Mouse (Mus musculus) Patski (cell line): ENCODE results near the gene Fam187a. TPM values are rescaled to one million over a fixed set of nuclear protein-coding genes. Genes with fewer than 3 reads are reported as not detected.
A peak's percentile ranks its signal among the peaks of the same experiment; 100 is the strongest.

ENCODE experiments used
- ATAC-seq: fragments of 100-300 bp; one replicate; pipeline ENCODE4 v1.8.0; 2021
- CTCF ChIA-PET: fragments of 350-600 bp; sonication (Branson Sonifier 250); formaldehyde crosslinking; loops from one replicate; lab custom pipeline; 2022; ENCODE audit warnings: inconsistent platforms; lab: Charles Lee
- POLR2A ChIA-PET: fragments of 350-600 bp; sonication (Branson Sonifier 250); formaldehyde crosslinking; loops from one replicate; lab custom pipeline; 2022; ENCODE audit warnings: antibody characterized with exemption, inconsistent platforms; lab: Charles Lee
- DNase-seq: peaks from one replicate; pipeline ENCODE4 v3.0.0-alpha.2; 2011; ENCODE audit warnings: low read depth, low spot score
- H3K27me3 ChIP-seq: fragments of 371-371 bp; one replicate; pipeline ENCODE4 v1.5.1; 2021
- CTCF ChIP-seq: fragments of 100-300 bp; IDR thresholded peaks from one replicate; pipeline ENCODE4 v1.5.1; 2021
- in situ Hi-C: fragments of 300-500 bp; cut with MboI; formaldehyde crosslinking; loops from 3 replicates; pipeline ENCODE4 v1.11.1; 2018; ENCODE audit warnings: low pct_unique_long_range_greater_than_20kb, mixed read lengths
- polyA plus RNA-seq: library from polyadenylated mRNA; unstranded; gene quantifications from one replicate; pipeline ENCODE4 v1.2.3, GENCODE M21; 2021

Gene Fam187a
- polyA plus RNA-seq, 1 experiment from 2014 or later, result 0.26 TPM

DNA sequence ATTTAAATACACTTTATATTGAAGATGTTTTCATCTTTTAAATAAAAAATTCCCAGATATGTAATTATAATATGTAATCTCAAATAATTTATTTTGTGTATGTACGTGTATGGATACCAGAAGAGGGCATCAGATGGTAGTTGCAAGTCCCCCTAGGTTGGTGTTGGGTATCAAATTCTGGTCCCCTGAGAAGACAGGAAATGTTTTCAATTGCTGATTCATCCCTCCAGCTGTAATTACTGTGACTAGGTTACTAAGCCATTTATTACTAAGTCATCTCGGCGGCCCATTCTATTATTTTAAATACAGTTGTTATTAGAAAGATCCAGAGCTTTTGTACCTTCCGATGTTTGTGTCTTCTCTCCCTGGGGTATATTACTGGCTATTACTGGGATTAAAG lies 33.1 kb downstream of the Fam187a start:
- DNase-seq (no peak), ATAC-seq (no peak)
- POLR2A ChIA-PET, result no interaction called here
- CTCF ChIA-PET, result interaction anchor here (1.0 to 1.3 kb wide), 4 partner anchors 29 to 136 kb away, joined by 3 to 4 read pairs (median 4); no protein-coding TSS in a partner anchor
- TF ChIP-seq CTCF, result no peak
- in situ Hi-C loops, result no loop called here
- H3K27me3 ChIP-seq, result no peaks in the 10 kb centered on the region

DNA sequence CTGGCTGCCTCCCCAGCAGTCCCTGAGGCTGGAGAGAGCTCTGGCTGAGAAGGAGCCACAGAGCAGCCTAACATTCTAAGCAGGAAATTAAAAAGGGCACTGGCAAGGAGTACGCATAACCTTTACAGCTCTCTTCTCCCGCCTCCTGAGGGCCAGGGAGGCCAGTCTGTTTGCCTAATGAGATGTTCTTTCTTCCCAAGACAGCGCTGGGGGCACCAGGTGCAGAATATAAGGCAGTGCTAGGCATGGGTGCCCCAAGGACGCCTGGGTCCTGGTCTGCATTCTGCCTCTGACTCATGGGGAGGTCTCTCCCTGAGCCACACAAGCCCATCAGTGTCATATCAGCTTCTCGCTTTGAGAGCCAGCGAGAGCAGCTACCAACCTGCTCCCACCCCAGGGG lies 36.5 kb downstream of the Fam187a start:
- in situ Hi-C loops, result loop anchor here (5.0 kb wide), 1 partner anchor 66 kb away; no protein-coding TSS in a partner anchor
- DNase-seq, result no peak
- TF ChIP-seq CTCF, result no peak
- no peaks in the 10 kb centered on the region for H3K27me3 ChIP-seq
- ChIA-PET POLR2A (no interaction called here), CTCF (interaction anchor here (1.3 to 5.0 kb wide), 3 partner anchors 14 to 181 kb away, joined by 3 to 19 read pairs (median 4); partner anchors contain the start of gene Gfap)
- no peak for ATAC-seq

DNA sequence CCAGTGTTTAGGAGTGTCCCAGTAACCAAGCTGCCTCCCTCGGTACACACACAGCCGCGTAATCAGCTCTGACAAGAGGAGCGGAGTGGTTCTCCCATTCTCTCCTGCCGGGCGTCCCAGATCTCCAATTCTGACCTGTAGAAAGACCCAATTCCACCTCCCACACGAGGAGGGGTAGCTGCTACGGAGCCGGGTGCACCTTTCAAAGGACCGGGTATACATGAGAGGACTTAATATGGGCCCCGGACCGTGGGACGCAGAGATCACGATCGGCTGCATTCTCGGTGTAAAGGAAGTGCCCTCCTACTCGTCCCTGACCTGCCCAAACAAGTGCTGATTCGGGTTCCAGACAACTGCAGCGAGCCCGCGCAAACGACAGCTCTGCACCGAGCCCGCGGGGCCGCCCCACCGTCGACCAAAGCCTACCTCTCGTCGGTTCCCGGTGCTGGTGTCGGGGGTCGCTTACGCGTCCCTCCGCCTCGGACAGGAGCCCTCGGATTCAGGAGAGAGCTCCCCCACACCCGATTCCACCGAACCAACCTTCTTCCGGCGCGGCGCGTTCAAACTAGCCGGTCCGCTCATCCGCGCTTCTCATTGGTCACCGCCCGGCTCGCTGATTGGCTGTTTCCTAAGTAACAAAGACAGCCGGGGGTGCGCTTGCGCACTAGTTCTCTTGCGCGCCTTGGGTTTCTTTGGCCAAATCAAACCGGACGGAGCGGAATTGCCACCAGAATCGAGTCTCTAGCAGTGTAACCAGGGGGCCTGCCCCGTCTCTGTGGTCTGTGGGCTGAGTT lies 39.8 kb downstream of the Fam187a start, which contains the start of gene Kif18b:
Gene Kif18b (minus strand): TSS at position 568 of the 794 bp plus-strand sequence.
- no peaks in the 10 kb centered on the region for H3K27me3 ChIP-seq
- ChIA-PET CTCF (interaction anchor here (1.1 to 5.0 kb wide), 4 partner anchors 11 to 38 kb away, joined by 3 to 19 read pairs (median 10); partner anchors contain the start of gene Gfap), POLR2A (interaction anchor here (1.1 kb wide), 1 partner anchor 10 kb away, joined by 3 read pairs; no protein-coding TSS in a partner anchor)
- peak; percentile 71 for ATAC-seq
- DNase-seq, result peak; percentile 75
- no peak for TF ChIP-seq CTCF
- in situ Hi-C loops, result loop anchor here (5.0 kb wide), 1 partner anchor 63 kb away; no protein-coding TSS in a partner anchor

DNA sequence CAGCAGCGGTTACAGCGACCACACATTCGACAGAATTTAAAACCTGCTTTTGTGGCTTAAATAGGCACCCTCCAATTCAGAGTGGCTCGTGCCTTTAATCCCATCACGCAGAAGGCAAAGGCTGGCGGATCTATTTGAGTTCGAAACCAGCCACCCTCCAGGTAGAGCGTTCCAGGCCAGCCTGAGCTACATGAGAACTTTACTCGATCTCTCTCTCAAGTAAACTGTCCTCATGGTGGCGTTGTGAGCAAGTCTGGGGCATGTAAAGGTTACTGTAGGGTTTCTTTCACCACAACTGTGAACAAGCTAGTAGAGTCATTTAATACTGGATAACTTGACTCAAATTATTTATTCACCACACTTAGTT lies 40.4 kb downstream of the Fam187a start:
- in situ Hi-C loops, result no loop called here
- POLR2A ChIA-PET, result no interaction called here
- ATAC-seq, result peak; percentile 35
- no peak for TF ChIP-seq CTCF
- DNase-seq, result no peak
- H3K27me3 ChIP-seq, result no peaks in the 10 kb centered on the region
- CTCF ChIA-PET, result interaction anchor here (1.1 to 5.0 kb wide), 4 partner anchors 11 to 66 kb away, joined by 4 to 19 read pairs (median 10); partner anchors contain the start of gene Gfap

DNA sequence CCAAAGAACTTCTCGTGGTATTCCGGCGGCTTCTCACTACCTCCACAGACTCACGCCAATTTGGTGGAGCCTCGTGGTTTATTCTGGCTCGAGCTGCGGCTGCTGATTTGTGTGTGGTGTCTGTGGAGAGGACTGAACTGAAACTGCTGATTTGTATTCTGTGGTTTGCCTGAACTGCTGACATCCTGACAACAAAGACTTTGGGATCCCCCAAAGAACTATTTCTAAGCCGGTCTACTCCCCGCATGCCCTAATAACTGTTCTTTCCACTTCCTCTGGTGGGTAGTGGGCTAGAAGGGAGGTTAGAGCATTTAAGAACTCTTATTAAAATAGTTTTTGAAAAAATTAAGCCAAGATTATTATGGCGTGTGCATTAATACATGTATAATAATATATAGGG lies 45.7 kb downstream of the Fam187a start:
- POLR2A ChIA-PET, result interaction anchor here (0.8 kb wide), 1 partner anchor 33 kb away, joined by 4 read pairs; no protein-coding TSS in a partner anchor
- H3K27me3 ChIP-seq, result no peaks in the 10 kb centered on the region
- in situ Hi-C loops, result no loop called here
- no peak for ATAC-seq
- no peak for TF ChIP-seq CTCF
- DNase-seq, result no peak
- CTCF ChIA-PET, result no interaction called here

DNA sequence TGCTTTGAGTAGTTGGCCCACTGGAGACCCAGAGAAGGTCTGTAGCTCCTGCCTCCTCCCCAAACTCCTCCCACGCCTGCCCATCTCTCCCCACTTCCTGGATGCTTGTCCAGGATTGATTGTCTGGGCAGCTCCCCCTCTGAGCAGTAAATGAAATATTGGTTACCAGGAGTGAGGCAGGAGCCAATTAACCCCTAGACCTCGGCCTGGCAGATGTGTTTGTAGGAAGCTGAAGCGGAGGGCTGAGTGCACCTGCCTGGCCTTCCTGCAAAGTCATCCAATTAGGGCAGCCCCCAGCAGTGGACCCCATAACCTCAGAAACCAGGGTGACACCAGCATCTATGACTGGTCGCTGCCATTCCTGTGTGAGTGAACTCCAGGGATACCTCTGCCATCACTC lies 51.3 kb downstream of the Fam187a start:
- ATAC-seq, result no peak
- in situ Hi-C loops, result no loop called here
- DNase-seq, result no peak
- no peak for TF ChIP-seq CTCF
- no peaks in the 10 kb centered on the region for H3K27me3 ChIP-seq
- ChIA-PET POLR2A (no interaction called here), CTCF (interaction anchor here (1.2 to 3.5 kb wide), 4 partner anchors 8 to 28 kb away, joined by 3 to 16 read pairs (median 4); partner anchors contain the start of gene Kif18b)

Other genes starting within 250 kb of the Fam187a start
- 0.09 TPM for gene Meioc, start 221.5 kb upstream of the Fam187a start, polyA plus RNA-seq
- gene Ccdc43, start 187.4 kb upstream of the Fam187a start, polyA plus RNA-seq, result 41.4 TPM
- gene Adam11, start 123.7 kb upstream of the Fam187a start, polyA plus RNA-seq, result 5.3 TPM
- 33.9 TPM for gene Gjc1, start 65.5 kb upstream of the Fam187a start, polyA plus RNA-seq
- not detected for gene Higd1b, start 49.3 kb upstream of the Fam187a start, polyA plus RNA-seq
- 120 TPM for gene Eftud2, start 4.2 kb upstream of the Fam187a start, polyA plus RNA-seq
- 6.0 TPM for gene Ccdc103, start 4.0 kb upstream of the Fam187a start, polyA plus RNA-seq
- gene Gfap, start 15.7 kb downstream of the Fam187a start, polyA plus RNA-seq, result 0.44 TPM
- gene Kif18b, start 40.0 kb downstream of the Fam187a start, polyA plus RNA-seq, result 13.4 TPM
- gene C1ql1, start 61.5 kb downstream of the Fam187a start, polyA plus RNA-seq, result 19.6 TPM
- gene Nmt1, start 143.0 kb downstream of the Fam187a start, polyA plus RNA-seq, result 87.5 TPM
- 60.6 TPM for gene Dcakd, start 143.2 kb downstream of the Fam187a start, polyA plus RNA-seq
- gene Plcd3, start 216.5 kb downstream of the Fam187a start, polyA plus RNA-seq, result 56.1 TPM
- gene Acbd4, start 216.5 kb downstream of the Fam187a start, polyA plus RNA-seq, result 100 TPM
- gene Hexim1, start 231.1 kb downstream of the Fam187a start, polyA plus RNA-seq, result 47.5 TPM
- gene Hexim2, start 247.3 kb downstream of the Fam187a start, polyA plus RNA-seq, result 20.6 TPM